Mouse (Mus musculus): ENCODE measurements around the gene Spint1. TPM values are rescaled to one million over a fixed set of nuclear protein-coding genes. Genes with fewer than 3 reads are reported as not detected.
A peak's percentile ranks its signal among the peaks of the same experiment; 100 is the strongest.

Spint1 gene
- polyA plus RNA-seq, 1 experiment from 2014 or later: 81.9 TPM

- Histone ChIP-seq H3K36me3 (ENCODE audit: control insufficient read depth, insufficient read depth, low read length) (peaks cover 68% of the 10 kb centered on the region), H3K9me3 (ENCODE audit: control insufficient read depth, low read length) (no peaks in the 10 kb centered on the region), H3K27ac (ENCODE audit: low read depth) (no peak overlapping the region), H3K4me3 (ENCODE audit: low read depth, low read length) (no peak overlapping the region), H3K27me3 (replicated peaks; ENCODE audit: control insufficient read depth, insufficient read depth, low read length) (no peaks in the 10 kb centered on the region), H3K4me2 (ENCODE audit: low read length) (no peak overlapping the region), H3K9ac (ENCODE audit: low read length) (no peak overlapping the region), H3K4me1 (replicated peaks; ENCODE audit: control insufficient read depth, insufficient read depth, low read length) (peaks cover 10% of the 10 kb centered on the region)
- WGBS: 94% methylated on average over 17 of the region's 17 CpGs
- DNase-seq (ENCODE audit: low spot score) (no peak), ATAC-seq (replicated peaks; ENCODE audit: low FRiP score, low TSS enrichment, low read depth) (no peak)
These were observed 56.1 kb downstream of the Spint1 start for GRCm38 (mm10) chr2:119293311-119293710.

- H3K4me2 ChIP-seq (ENCODE audit: low read length): no peak overlapping the region
- WGBS: 94% methylated on average over 34 of the region's 34 CpGs
- H3K36me3 ChIP-seq (ENCODE audit: control insufficient read depth, insufficient read depth, low read length): peaks cover 69% of the 10 kb centered on the region
These were observed 56.7 kb downstream of the Spint1 start for GRCm38 (mm10) chr2:119293776-119294390.

GRCm38 (mm10) chr2:119294411-119294810 is 57.2 kb downstream of the Spint1 start:
- H3K9me3 ChIP-seq (ENCODE audit: control insufficient read depth, low read length): no peaks in the 10 kb centered on the region
- H3K4me3 ChIP-seq (ENCODE audit: low read depth, low read length): no peak overlapping the region
- H3K9ac ChIP-seq (ENCODE audit: low read length): no peak overlapping the region
- peaks cover 74% of the 10 kb centered on the region for H3K36me3 ChIP-seq (ENCODE audit: control insufficient read depth, insufficient read depth, low read length)
- 94% methylated on average over 18 of the region's 18 CpGs for WGBS
- no peaks in the 10 kb centered on the region for H3K27me3 ChIP-seq (replicated peaks; ENCODE audit: control insufficient read depth, insufficient read depth, low read length)
- H3K4me1 ChIP-seq (replicated peaks; ENCODE audit: control insufficient read depth, insufficient read depth, low read length): peaks cover 7% of the 10 kb centered on the region
- H3K27ac ChIP-seq (ENCODE audit: low read depth): no peak overlapping the region
- no peak overlapping the region for H3K4me2 ChIP-seq (ENCODE audit: low read length)
- ATAC-seq (replicated peaks; ENCODE audit: low FRiP score, low TSS enrichment, low read depth) (no peak), DNase-seq (ENCODE audit: low spot score) (no peak)

More at GRCm38 (mm10) chr2:119293776-119294390, 56.7 kb downstream of the Spint1 start:
- H3K27me3 ChIP-seq (replicated peaks; ENCODE audit: control insufficient read depth, insufficient read depth, low read length): no peaks in the 10 kb centered on the region
- H3K9ac ChIP-seq (ENCODE audit: low read length): no peak overlapping the region
- ATAC-seq (replicated peaks; ENCODE audit: low FRiP score, low TSS enrichment, low read depth) (no peak), DNase-seq (ENCODE audit: low spot score) (no peak)
- H3K4me1 ChIP-seq (replicated peaks; ENCODE audit: control insufficient read depth, insufficient read depth, low read length): peaks cover 10% of the 10 kb centered on the region
- H3K9me3 ChIP-seq (ENCODE audit: control insufficient read depth, low read length): no peaks in the 10 kb centered on the region
- no peak overlapping the region for H3K27ac ChIP-seq (ENCODE audit: low read depth)
- H3K4me3 ChIP-seq (ENCODE audit: low read depth, low read length): no peak overlapping the region

- WGBS: 91% methylated on average over 12 of the region's 12 CpGs
- DNase-seq (ENCODE audit: low spot score): no peak
These were observed 59.6 kb downstream of the Spint1 start for GRCm38 (mm10) chr2:119296756-119297155.

GRCm38 (mm10) chr2:119297506-119297905 is 60.3 kb downstream of the Spint1 start:
- Histone ChIP-seq H3K9me3 (ENCODE audit: control insufficient read depth, low read length) (no peaks in the 10 kb centered on the region), H3K27me3 (replicated peaks; ENCODE audit: control insufficient read depth, insufficient read depth, low read length) (no peaks in the 10 kb centered on the region), H3K4me3 (ENCODE audit: low read depth, low read length) (no peak overlapping the region), H3K27ac (ENCODE audit: low read depth) (no peak overlapping the region), H3K4me1 (replicated peaks; ENCODE audit: control insufficient read depth, insufficient read depth, low read length) (peaks cover 15% of the 10 kb centered on the region), H3K9ac (ENCODE audit: low read length) (no peak overlapping the region), H3K36me3 (ENCODE audit: control insufficient read depth, insufficient read depth, low read length) (peaks cover 54% of the 10 kb centered on the region), H3K4me2 (ENCODE audit: low read length) (no peak overlapping the region)
- ATAC-seq (replicated peaks; ENCODE audit: low FRiP score, low TSS enrichment, low read depth) (no peak), DNase-seq (ENCODE audit: low spot score) (no peak)
- 93% methylated on average over 19 of the region's 19 CpGs for WGBS

More at GRCm38 (mm10) chr2:119296756-119297155, 59.6 kb downstream of the Spint1 start:
- ATAC-seq (replicated peaks; ENCODE audit: low FRiP score, low TSS enrichment, low read depth): no peak
- no peak overlapping the region for H3K9ac ChIP-seq (ENCODE audit: low read length)
- peaks cover 15% of the 10 kb centered on the region for H3K4me1 ChIP-seq (replicated peaks; ENCODE audit: control insufficient read depth, insufficient read depth, low read length)
- H3K27me3 ChIP-seq (replicated peaks; ENCODE audit: control insufficient read depth, insufficient read depth, low read length): no peaks in the 10 kb centered on the region
- H3K4me3 ChIP-seq (ENCODE audit: low read depth, low read length): no peak overlapping the region
- no peak overlapping the region for H3K4me2 ChIP-seq (ENCODE audit: low read length)
- no peak overlapping the region for H3K27ac ChIP-seq (ENCODE audit: low read depth)
- H3K36me3 ChIP-seq (ENCODE audit: control insufficient read depth, insufficient read depth, low read length): peaks cover 60% of the 10 kb centered on the region
- H3K9me3 ChIP-seq (ENCODE audit: control insufficient read depth, low read length): no peaks in the 10 kb centered on the region

GRCm38 (mm10) chr2:119298330-119298729 is 61.2 kb downstream of the Spint1 start:
- Histone ChIP-seq H3K9ac (ENCODE audit: low read length) (no peak overlapping the region), H3K36me3 (ENCODE audit: control insufficient read depth, insufficient read depth, low read length) (peaks cover 46% of the 10 kb centered on the region), H3K4me2 (ENCODE audit: low read length) (no peak overlapping the region), H3K9me3 (ENCODE audit: control insufficient read depth, low read length) (no peaks in the 10 kb centered on the region), H3K27ac (ENCODE audit: low read depth) (no peak overlapping the region), H3K27me3 (replicated peaks; ENCODE audit: control insufficient read depth, insufficient read depth, low read length) (no peaks in the 10 kb centered on the region), H3K4me1 (replicated peaks; ENCODE audit: control insufficient read depth, insufficient read depth, low read length) (peaks cover 15% of the 10 kb centered on the region), H3K4me3 (ENCODE audit: low read depth, low read length) (no peak overlapping the region)
- DNase-seq (ENCODE audit: low spot score) (peak; percentile 83), ATAC-seq (replicated peaks; ENCODE audit: low FRiP score, low TSS enrichment, low read depth) (no peak)
- 46% methylated on average over 5 of the region's 5 CpGs for WGBS

- Histone ChIP-seq H3K4me1 (replicated peaks; ENCODE audit: control insufficient read depth, insufficient read depth, low read length) (peaks cover 15% of the 10 kb centered on the region), H3K4me3 (ENCODE audit: low read depth, low read length) (no peak overlapping the region), H3K9me3 (ENCODE audit: control insufficient read depth, low read length) (no peaks in the 10 kb centered on the region), H3K9ac (ENCODE audit: low read length) (no peak overlapping the region), H3K4me2 (ENCODE audit: low read length) (no peak overlapping the region), H3K27ac (ENCODE audit: low read depth) (peak overlapping the region; percentile 10; the same call in 1 of the 2 replicates), H3K36me3 (ENCODE audit: control insufficient read depth, insufficient read depth, low read length) (peaks cover 41% of the 10 kb centered on the region), H3K27me3 (replicated peaks; ENCODE audit: control insufficient read depth, insufficient read depth, low read length) (no peaks in the 10 kb centered on the region)
- 78% methylated on average over 2 of the region's 2 CpGs for WGBS
- no peak for ATAC-seq (replicated peaks; ENCODE audit: low FRiP score, low TSS enrichment, low read depth)
- DNase-seq (ENCODE audit: low spot score): no peak
These were observed 61.7 kb downstream of the Spint1 start for GRCm38 (mm10) chr2:119298839-119299238.
